Mouse (Mus musculus): ENCODE data around the gene Pkig. TPM values are rescaled to one million over a fixed set of nuclear protein-coding genes. Genes with fewer than 3 reads are reported as not detected.

Pkig gene
- polyA plus RNA-seq, 1 experiment: 73.9 TPM

- TF ChIP-seq CTCF (IDR thresholded peaks at IDR 0.05; ENCODE audit: borderline replicate concordance, extremely low read depth, insufficient read depth, insufficient read length) (no peak), POLR2A (IDR thresholded peaks at IDR 0.05; ENCODE audit: borderline replicate concordance, extremely low read depth, insufficient read depth, insufficient read length, poor library complexity, severe bottlenecking) (no peak)
- DNase-seq (ENCODE audit: low read depth): no peak
These were observed 86.8 kb downstream of the Pkig start for GRCm38 (mm10) chr2:163744801-163745570.

- peak; percentile 18; the same call in 1 of the 2 replicates for TF ChIP-seq POLR2A (IDR thresholded peaks at IDR 0.05; ENCODE audit: borderline replicate concordance, extremely low read depth, insufficient read depth, insufficient read length, poor library complexity, severe bottlenecking)
- TF ChIP-seq CTCF (IDR thresholded peaks at IDR 0.05; ENCODE audit: borderline replicate concordance, extremely low read depth, insufficient read depth, insufficient read length): no peak
- peak; percentile 55 for DNase-seq (ENCODE audit: low read depth)
These were observed 91.7 kb downstream of the Pkig start, which contains the start of gene Ada for GRCm38 (mm10) chr2:163749647-163750611. TSS of gene Ada (minus strand) at chr2:163750239.

GRCm38 (mm10) chr2:163754228-163754627, 96.0 kb downstream of the Pkig start:
- no peak for DNase-seq (ENCODE audit: low read depth)
- no peak for TF ChIP-seq POLR2A (IDR thresholded peaks at IDR 0.05; ENCODE audit: borderline replicate concordance, extremely low read depth, insufficient read depth, insufficient read length, poor library complexity, severe bottlenecking)
- no peak for TF ChIP-seq CTCF (IDR thresholded peaks at IDR 0.05; ENCODE audit: borderline replicate concordance, extremely low read depth, insufficient read depth, insufficient read length)

- TF ChIP-seq CTCF (IDR thresholded peaks at IDR 0.05; ENCODE audit: borderline replicate concordance, extremely low read depth, insufficient read depth, insufficient read length) (no peak), POLR2A (IDR thresholded peaks at IDR 0.05; ENCODE audit: borderline replicate concordance, extremely low read depth, insufficient read depth, insufficient read length, poor library complexity, severe bottlenecking) (no peak)
- peak; percentile 68 for DNase-seq (ENCODE audit: low read depth)
These were observed 98.5 kb downstream of the Pkig start for GRCm38 (mm10) chr2:163756723-163757122.

GRCm38 (mm10) chr2:163758146-163758545, 100.0 kb downstream of the Pkig start:
- TF ChIP-seq POLR2A (IDR thresholded peaks at IDR 0.05; ENCODE audit: borderline replicate concordance, extremely low read depth, insufficient read depth, insufficient read length, poor library complexity, severe bottlenecking): no peak
- no peak for TF ChIP-seq CTCF (IDR thresholded peaks at IDR 0.05; ENCODE audit: borderline replicate concordance, extremely low read depth, insufficient read depth, insufficient read length)
- DNase-seq (ENCODE audit: low read depth): no peak

GRCm38 (mm10) chr2:163760589-163760988, 102.4 kb downstream of the Pkig start:
- no peak for DNase-seq (ENCODE audit: low read depth)
- no peak for TF ChIP-seq POLR2A (IDR thresholded peaks at IDR 0.05; ENCODE audit: borderline replicate concordance, extremely low read depth, insufficient read depth, insufficient read length, poor library complexity, severe bottlenecking)
- no peak for TF ChIP-seq CTCF (IDR thresholded peaks at IDR 0.05; ENCODE audit: borderline replicate concordance, extremely low read depth, insufficient read depth, insufficient read length)

GRCm38 (mm10) chr2:163761402-163761801, 103.2 kb downstream of the Pkig start:
- no peak for DNase-seq (ENCODE audit: low read depth)
- no peak for TF ChIP-seq CTCF (IDR thresholded peaks at IDR 0.05; ENCODE audit: borderline replicate concordance, extremely low read depth, insufficient read depth, insufficient read length)
- TF ChIP-seq POLR2A (IDR thresholded peaks at IDR 0.05; ENCODE audit: borderline replicate concordance, extremely low read depth, insufficient read depth, insufficient read length, poor library complexity, severe bottlenecking): no peak

GRCm38 (mm10) chr2:163766261-163766660, 108.1 kb downstream of the Pkig start:
- DNase-seq (ENCODE audit: low read depth): no peak
- TF ChIP-seq CTCF (IDR thresholded peaks at IDR 0.05; ENCODE audit: borderline replicate concordance, extremely low read depth, insufficient read depth, insufficient read length) (no peak), POLR2A (IDR thresholded peaks at IDR 0.05; ENCODE audit: borderline replicate concordance, extremely low read depth, insufficient read depth, insufficient read length, poor library complexity, severe bottlenecking) (no peak)

GRCm38 (mm10) chr2:163766890-163767289, 108.7 kb downstream of the Pkig start:
- no peak for TF ChIP-seq CTCF (IDR thresholded peaks at IDR 0.05; ENCODE audit: borderline replicate concordance, extremely low read depth, insufficient read depth, insufficient read length)
- no peak for TF ChIP-seq POLR2A (IDR thresholded peaks at IDR 0.05; ENCODE audit: borderline replicate concordance, extremely low read depth, insufficient read depth, insufficient read length, poor library complexity, severe bottlenecking)
- DNase-seq (ENCODE audit: low read depth): no peak

GRCm38 (mm10) chr2:163770731-163771130, 112.5 kb downstream of the Pkig start:
- TF ChIP-seq POLR2A (IDR thresholded peaks at IDR 0.05; ENCODE audit: borderline replicate concordance, extremely low read depth, insufficient read depth, insufficient read length, poor library complexity, severe bottlenecking) (no peak), CTCF (IDR thresholded peaks at IDR 0.05; ENCODE audit: borderline replicate concordance, extremely low read depth, insufficient read depth, insufficient read length) (no peak)
- DNase-seq (ENCODE audit: low read depth): no peak

Other genes with a start within 250 kb of the Pkig start
- 24.4 and 30.5 TPM in 2 replicates for gene Oser1, start 233.7 kb upstream of the Pkig start, polyA plus RNA-seq (2012; rRNA removed)
- gene Gdap1l1, start 219.9 kb upstream of the Pkig start, polyA plus RNA-seq (2012; rRNA removed): 142 and 170 TPM in 2 replicates
- 5.3 and 9.8 TPM in 2 replicates for gene Fitm2, start 185.8 kb upstream of the Pkig start, polyA plus RNA-seq (2012; rRNA removed)
- 0.13 TPM in 1 of 2 replicates, not detected in the other for gene R3hdml, start 166.1 kb upstream of the Pkig start, polyA plus RNA-seq (2012; rRNA removed)
- gene Hnf4a, start 151.6 kb upstream of the Pkig start, polyA plus RNA-seq (2012; rRNA removed): 0.05 TPM in 1 of 2 replicates, not detected in the other
- gene Ttpal, start 56.1 kb upstream of the Pkig start, polyA plus RNA-seq (2012; rRNA removed): 32.5 and 35.8 TPM in 2 replicates
- 88.3 and 93.9 TPM in 2 replicates for gene Serinc3, start 13.3 kb upstream of the Pkig start, polyA plus RNA-seq (2012; rRNA removed)
- 3.1 and 3.7 TPM in 2 replicates for gene Ada, start 91.9 kb downstream of the Pkig start, polyA plus RNA-seq (2012; rRNA removed)
- gene Ccn5, start 162.5 kb downstream of the Pkig start, polyA plus RNA-seq (2012; rRNA removed): 0.24 and 0.27 TPM in 2 replicates
- gene Kcnk15, start 195.3 kb downstream of the Pkig start, polyA plus RNA-seq (2012; rRNA removed): 0.03 and 0.08 TPM in 2 replicates